Mouse (Mus musculus): ENCODE results near the gene Gm42791. TPM values are rescaled to one million over a fixed set of nuclear protein-coding genes. Genes with fewer than 3 reads are reported as not detected.

Gene Gm42791
- polyA plus RNA-seq, 1 experiment from 2014 or later, result 5.8 TPM

GRCm38 (mm10) chr5:148942305-148942704 lies 52.6 kb downstream of the Gm42791 start:
- Histone ChIP-seq H3K4me1 (replicated peaks; ENCODE audit: control insufficient read depth, insufficient read depth, low read length) (no peaks in the 10 kb centered on the region), H3K9me3 (ENCODE audit: control insufficient read depth, low read length) (no peaks in the 10 kb centered on the region), H3K4me3 (replicated peaks; ENCODE audit: low read length) (no peak overlapping the region), H3K27ac (ENCODE audit: low read length) (no peak overlapping the region), H3K36me3 (ENCODE audit: control insufficient read depth, insufficient read depth) (no peaks in the 10 kb centered on the region), H3K27me3 (replicated peaks; ENCODE audit: control insufficient read depth, insufficient read depth, low read length) (no peaks in the 10 kb centered on the region), H3K4me2 (ENCODE audit: low read length) (no peak overlapping the region), H3K9ac (replicated peaks; ENCODE audit: low read depth, low read length) (no peak overlapping the region)
- ATAC-seq, result no peak
- 94% methylated on average over 6 of the region's 6 CpGs for WGBS

- Histone ChIP-seq H3K9ac (replicated peaks; ENCODE audit: low read depth, low read length) (no peak overlapping the region), H3K4me2 (ENCODE audit: low read length) (no peak overlapping the region), H3K36me3 (ENCODE audit: control insufficient read depth, insufficient read depth) (no peaks in the 10 kb centered on the region), H3K27ac (ENCODE audit: low read length) (no peak overlapping the region), H3K9me3 (ENCODE audit: control insufficient read depth, low read length) (no peaks in the 10 kb centered on the region), H3K4me3 (replicated peaks; ENCODE audit: low read length) (no peak overlapping the region), H3K4me1 (replicated peaks; ENCODE audit: control insufficient read depth, insufficient read depth, low read length) (no peaks in the 10 kb centered on the region), H3K27me3 (replicated peaks; ENCODE audit: control insufficient read depth, insufficient read depth, low read length) (no peaks in the 10 kb centered on the region)
- WGBS, result 63% methylated on average over 10 of the region's 10 CpGs
- peak; percentile 47 for ATAC-seq
Observed at GRCm38 (mm10) chr5:148941867-148942266, 53.1 kb downstream of the Gm42791 start.

- no peaks in the 10 kb centered on the region for H3K27me3 ChIP-seq (replicated peaks; ENCODE audit: control insufficient read depth, insufficient read depth, low read length)
- H3K4me1 ChIP-seq (replicated peaks; ENCODE audit: control insufficient read depth, insufficient read depth, low read length), result no peaks in the 10 kb centered on the region
- 70% methylated on average over 11 of the region's 11 CpGs for WGBS
- H3K9ac ChIP-seq (replicated peaks; ENCODE audit: low read depth, low read length), result no peak overlapping the region
- 0 out of 2 replicates have a peak, but pooled peaks cover 2% of the 10 kb centered on the region for H3K9me3 ChIP-seq (ENCODE audit: control insufficient read depth, low read length)
- no peak overlapping the region for H3K27ac ChIP-seq (ENCODE audit: low read length)
- no peak overlapping the region for H3K4me3 ChIP-seq (replicated peaks; ENCODE audit: low read length)
- H3K36me3 ChIP-seq (ENCODE audit: control insufficient read depth, insufficient read depth), result no peaks in the 10 kb centered on the region
- no peak for ATAC-seq
- H3K4me2 ChIP-seq (ENCODE audit: low read length), result no peak overlapping the region
Observed at GRCm38 (mm10) chr5:148939948-148940382, 55.0 kb downstream of the Gm42791 start.

DNA sequence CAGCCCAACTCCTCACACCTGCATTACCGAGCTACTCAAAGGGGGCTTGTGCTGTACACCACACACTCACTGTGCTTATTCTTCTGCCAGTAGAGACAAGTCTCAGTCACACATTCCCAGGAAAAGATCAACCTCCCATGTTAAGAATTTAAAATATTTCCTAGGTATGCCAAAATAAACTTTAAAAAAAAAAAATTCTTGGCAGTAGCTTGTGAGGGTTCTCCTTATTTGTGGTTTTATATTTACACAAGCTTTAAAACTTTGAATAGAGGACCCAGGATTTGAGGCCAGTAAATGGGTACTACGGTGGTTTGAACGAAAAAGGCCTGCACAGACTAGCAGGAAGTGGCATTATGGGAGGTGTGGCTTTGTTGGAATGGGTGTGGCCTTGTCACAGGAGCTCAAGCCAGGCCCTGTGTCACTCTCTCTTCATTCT lies 58.4 kb downstream of the Gm42791 start:
- Histone ChIP-seq H3K4me3 (replicated peaks; ENCODE audit: low read length) (no peak overlapping the region), H3K4me1 (replicated peaks; ENCODE audit: control insufficient read depth, insufficient read depth, low read length) (peaks cover 2% of the 10 kb centered on the region; the same call in 1 of the 2 replicates), H3K27me3 (replicated peaks; ENCODE audit: control insufficient read depth, insufficient read depth, low read length) (no peaks in the 10 kb centered on the region), H3K4me2 (ENCODE audit: low read length) (no peak overlapping the region), H3K9me3 (ENCODE audit: control insufficient read depth, low read length) (0 out of 2 replicates have a peak, but pooled peaks cover 2% of the 10 kb centered on the region), H3K27ac (ENCODE audit: low read length) (no peak overlapping the region), H3K9ac (replicated peaks; ENCODE audit: low read depth, low read length) (no peak overlapping the region), H3K36me3 (ENCODE audit: control insufficient read depth, insufficient read depth) (no peaks in the 10 kb centered on the region)
- ATAC-seq, result no peak
- WGBS, result 85% methylated on average over 3 of the region's 3 CpGs

- Histone ChIP-seq H3K27me3 (replicated peaks; ENCODE audit: control insufficient read depth, insufficient read depth, low read length) (no peaks in the 10 kb centered on the region), H3K9ac (replicated peaks; ENCODE audit: low read depth, low read length) (no peak overlapping the region), H3K4me3 (replicated peaks; ENCODE audit: low read length) (no peak overlapping the region), H3K27ac (ENCODE audit: low read length) (no peak overlapping the region), H3K4me1 (replicated peaks; ENCODE audit: control insufficient read depth, insufficient read depth, low read length) (peaks cover 2% of the 10 kb centered on the region; the same call in 1 of the 2 replicates), H3K9me3 (ENCODE audit: control insufficient read depth, low read length) (0 out of 2 replicates have a peak, but pooled peaks cover 2% of the 10 kb centered on the region), H3K36me3 (ENCODE audit: control insufficient read depth, insufficient read depth) (no peaks in the 10 kb centered on the region), H3K4me2 (ENCODE audit: low read length) (no peak overlapping the region)
- 86% methylated on average over 6 of the region's 6 CpGs for WGBS
- no peak for ATAC-seq
Observed at GRCm38 (mm10) chr5:148935871-148936270, 59.1 kb downstream of the Gm42791 start.

DNA sequence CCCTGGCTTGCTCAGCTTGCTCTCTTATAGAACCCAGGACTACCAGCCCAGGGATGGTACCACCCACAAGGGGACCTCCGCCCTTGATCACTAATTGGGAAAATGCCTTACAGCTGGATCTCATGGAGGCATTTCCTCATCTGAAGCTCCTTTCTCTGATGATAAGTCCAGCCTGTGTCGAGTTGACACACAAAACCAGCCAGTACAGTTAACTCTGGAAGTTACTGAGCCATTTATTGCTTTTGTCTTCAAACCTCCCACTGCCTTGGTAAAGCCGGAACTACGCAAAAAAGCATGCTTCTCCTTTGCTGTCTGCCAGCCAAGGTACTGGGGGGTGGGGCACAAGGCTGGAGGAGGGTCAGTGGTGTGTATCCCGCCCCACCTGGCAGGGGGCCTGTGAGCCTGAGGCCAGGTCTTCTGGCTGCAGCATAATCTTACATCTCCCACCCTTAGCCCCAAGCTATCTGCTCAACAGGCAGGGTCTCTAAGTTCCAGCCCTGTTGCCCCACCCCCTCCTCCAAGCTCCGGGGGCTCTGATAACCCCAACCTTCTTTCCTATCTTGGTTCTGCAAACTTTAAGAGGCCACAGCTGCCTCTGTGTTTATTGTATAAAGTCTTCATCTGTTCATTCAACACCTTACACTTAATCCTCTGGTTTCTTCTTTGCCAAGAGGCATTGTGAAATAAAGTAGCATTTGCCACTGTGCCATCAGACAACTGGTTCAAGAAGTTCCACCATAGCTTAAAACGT lies 59.7 kb downstream of the Gm42791 start:
- WGBS, result 49% methylated on average over 7 of the region's 7 CpGs
- H3K4me1 ChIP-seq (replicated peaks; ENCODE audit: control insufficient read depth, insufficient read depth, low read length), result peaks cover 2% of the 10 kb centered on the region; the same call in 1 of the 2 replicates
- no peaks in the 10 kb centered on the region for H3K36me3 ChIP-seq (ENCODE audit: control insufficient read depth, insufficient read depth)
- H3K9ac ChIP-seq (replicated peaks; ENCODE audit: low read depth, low read length), result no peak overlapping the region
- H3K4me2 ChIP-seq (ENCODE audit: low read length), result no peak overlapping the region
- no peaks in the 10 kb centered on the region for H3K27me3 ChIP-seq (replicated peaks; ENCODE audit: control insufficient read depth, insufficient read depth, low read length)
- 0 out of 2 replicates have a peak, but pooled peaks cover 2% of the 10 kb centered on the region for H3K9me3 ChIP-seq (ENCODE audit: control insufficient read depth, low read length)
- H3K27ac ChIP-seq (ENCODE audit: low read length), result no peak overlapping the region
- no peak overlapping the region for H3K4me3 ChIP-seq (replicated peaks; ENCODE audit: low read length)
- ATAC-seq, result no peak

- Histone ChIP-seq H3K9ac (replicated peaks; ENCODE audit: low read depth, low read length) (no peak overlapping the region), H3K27me3 (replicated peaks; ENCODE audit: control insufficient read depth, insufficient read depth, low read length) (no peaks in the 10 kb centered on the region), H3K4me1 (replicated peaks; ENCODE audit: control insufficient read depth, insufficient read depth, low read length) (peaks cover 2% of the 10 kb centered on the region; the same call in 1 of the 2 replicates), H3K4me3 (replicated peaks; ENCODE audit: low read length) (no peak overlapping the region), H3K4me2 (ENCODE audit: low read length) (no peak overlapping the region), H3K36me3 (ENCODE audit: control insufficient read depth, insufficient read depth) (no peaks in the 10 kb centered on the region), H3K9me3 (ENCODE audit: control insufficient read depth, low read length) (0 out of 2 replicates have a peak, but pooled peaks cover 2% of the 10 kb centered on the region), H3K27ac (ENCODE audit: low read length) (no peak overlapping the region)
- 45% methylated on average over 6 of the region's 6 CpGs for WGBS
- ATAC-seq, result peak; percentile 50; the same call in 1 of the 2 replicates
Observed at GRCm38 (mm10) chr5:148934457-148934856, 60.5 kb downstream of the Gm42791 start.

DNA sequence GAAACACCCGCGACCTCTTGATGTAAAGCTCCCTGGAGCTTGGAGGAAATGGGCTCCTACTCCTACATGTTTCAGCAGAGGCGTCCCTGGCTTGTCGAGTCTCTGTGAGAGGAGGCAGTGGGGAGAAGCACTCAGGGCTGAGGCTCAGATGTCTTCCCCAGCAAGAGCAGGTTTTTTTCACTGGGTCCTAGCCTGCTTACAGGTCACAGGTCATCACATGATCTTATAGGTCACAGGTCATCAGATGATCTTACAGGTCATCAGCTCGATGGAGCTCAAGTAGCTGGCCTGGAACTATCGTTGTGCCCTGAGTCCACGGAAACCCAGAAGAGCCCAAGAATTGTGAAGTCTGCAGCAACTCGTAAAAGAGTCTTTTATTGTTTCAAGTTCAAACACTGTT lies 61.2 kb downstream of the Gm42791 start:
- no peak for ATAC-seq
- H3K4me2 ChIP-seq (ENCODE audit: low read length), result no peak overlapping the region
- H3K27me3 ChIP-seq (replicated peaks; ENCODE audit: control insufficient read depth, insufficient read depth, low read length), result no peaks in the 10 kb centered on the region
- no peak overlapping the region for H3K4me3 ChIP-seq (replicated peaks; ENCODE audit: low read length)
- no peak overlapping the region for H3K9ac ChIP-seq (replicated peaks; ENCODE audit: low read depth, low read length)
- H3K36me3 ChIP-seq (ENCODE audit: control insufficient read depth, insufficient read depth), result no peaks in the 10 kb centered on the region
- 0 out of 2 replicates have a peak, but pooled peaks cover 2% of the 10 kb centered on the region for H3K9me3 ChIP-seq (ENCODE audit: control insufficient read depth, low read length)
- 80% methylated on average over 8 of the region's 8 CpGs for WGBS
- no peak overlapping the region for H3K27ac ChIP-seq (ENCODE audit: low read length)
- peaks cover 6% of the 10 kb centered on the region; the same call in 1 of the 2 replicates for H3K4me1 ChIP-seq (replicated peaks; ENCODE audit: control insufficient read depth, insufficient read depth, low read length)

GRCm38 (mm10) chr5:148931301-148931700 lies 63.6 kb downstream of the Gm42791 start:
- H3K4me1 ChIP-seq (replicated peaks; ENCODE audit: control insufficient read depth, insufficient read depth, low read length), result peaks cover 13% of the 10 kb centered on the region
- H3K9me3 ChIP-seq (ENCODE audit: control insufficient read depth, low read length), result 0 out of 2 replicates have a peak, but pooled peaks cover 2% of the 10 kb centered on the region
- no peak overlapping the region for H3K4me3 ChIP-seq (replicated peaks; ENCODE audit: low read length)
- no peak overlapping the region for H3K4me2 ChIP-seq (ENCODE audit: low read length)
- no peaks in the 10 kb centered on the region for H3K36me3 ChIP-seq (ENCODE audit: control insufficient read depth, insufficient read depth)
- H3K27ac ChIP-seq (ENCODE audit: low read length), result no peak overlapping the region
- no peak for ATAC-seq
- H3K9ac ChIP-seq (replicated peaks; ENCODE audit: low read depth, low read length), result no peak overlapping the region
- 79% methylated on average over 1 of the region's 1 CpGs for WGBS
- H3K27me3 ChIP-seq (replicated peaks; ENCODE audit: control insufficient read depth, insufficient read depth, low read length), result no peaks in the 10 kb centered on the region

Data from forebrain, embryonic 16.5 days (tissue).